8 mouse cellular contexts compared by ENCODE assay signal in genomic region chr19:3326479-3327047, GRCm38 (mm10). TPM values are rescaled to one million over a fixed set of nuclear protein-coding genes. Genes with fewer than 3 reads are reported as not detected.
DNase-seq lines count a peak whose midpoint lies in the region; ATAC-seq and TF ChIP-seq lines count a peak whose summit lies in the region.

No protein-coding gene starts in this region.

- peak overlapping the region; percentile 86; the same call in 1 of the 2 replicates for H3K27ac ChIP-seq in forebrain, embryonic 10.5 days
- H3K27ac ChIP-seq in forebrain, embryonic 11.5 days (ENCODE audit: low read depth, low read length), result no peak overlapping the region
- H3K27ac ChIP-seq in embryonic facial prominence, embryonic 10.5 days (replicated peaks), result no peak overlapping the region
- H3K27ac ChIP-seq in intestine, postnatal 0 days (ENCODE audit: low read depth, low read length), result 0 out of 2 replicates have a peak overlapping the region, but pooled peaks have one; percentile 92
- no peak overlapping the region for H3K27ac ChIP-seq in lung, embryonic 15.5 days

- H3K27me3 ChIP-seq in forebrain, embryonic 10.5 days (ENCODE audit: poor library complexity, severe bottlenecking), result peaks cover 50% of the 10 kb centered on the region
- H3K27me3 ChIP-seq in forebrain, embryonic 11.5 days (ENCODE audit: control insufficient read depth, insufficient read depth, low read length), result peaks cover 19% of the 10 kb centered on the region
- peaks cover 60% of the 10 kb centered on the region for H3K27me3 ChIP-seq in embryonic facial prominence, embryonic 10.5 days (replicated peaks; ENCODE audit: low read depth, poor library complexity, severe bottlenecking)
- no peaks in the 10 kb centered on the region for H3K27me3 ChIP-seq in intestine, postnatal 0 days (replicated peaks; ENCODE audit: control insufficient read depth, insufficient read depth, low read length)
- no peaks in the 10 kb centered on the region for H3K27me3 ChIP-seq in lung, embryonic 15.5 days

- 88% methylated on average over 12 of the region's 12 CpGs for WGBS in forebrain, embryonic 10.5 days
- 82% methylated on average over 12 of the region's 12 CpGs for WGBS in forebrain, embryonic 11.5 days
- 84% methylated on average over 12 of the region's 12 CpGs for WGBS in embryonic facial prominence, embryonic 10.5 days
- WGBS in intestine, postnatal 0 days, result 72% methylated on average over 12 of the region's 12 CpGs
- WGBS in lung, embryonic 15.5 days, result 70% methylated on average over 12 of the region's 12 CpGs

- no peak for ATAC-seq in forebrain, embryonic 11.5 days (replicated peaks; ENCODE audit: low FRiP score)
- no peak for ATAC-seq in intestine, postnatal 0 days
- ATAC-seq in lung, embryonic 15.5 days (ENCODE audit: borderline replicate concordance, extremely low read depth, low FRiP score, low TSS enrichment), result no peak

- H3K9me3 ChIP-seq in forebrain, embryonic 10.5 days, result no peaks in the 10 kb centered on the region
- H3K9me3 ChIP-seq in forebrain, embryonic 11.5 days (ENCODE audit: control insufficient read depth, low read length), result no peaks in the 10 kb centered on the region
- H3K9me3 ChIP-seq in embryonic facial prominence, embryonic 10.5 days, result no peaks in the 10 kb centered on the region
- no peaks in the 10 kb centered on the region for H3K9me3 ChIP-seq in intestine, postnatal 0 days (ENCODE audit: control insufficient read depth)
- no peaks in the 10 kb centered on the region for H3K9me3 ChIP-seq in lung, embryonic 15.5 days

- peaks cover 50% of the 10 kb centered on the region for H3K4me1 ChIP-seq in forebrain, embryonic 10.5 days
- H3K4me1 ChIP-seq in forebrain, embryonic 11.5 days (replicated peaks; ENCODE audit: control insufficient read depth, insufficient read depth, low read length), result peaks cover 20% of the 10 kb centered on the region; the same call in 1 of the 2 replicates
- H3K4me1 ChIP-seq in embryonic facial prominence, embryonic 10.5 days, result peaks cover 40% of the 10 kb centered on the region
- peaks cover 24% of the 10 kb centered on the region; the same call in 1 of the 2 replicates for H3K4me1 ChIP-seq in intestine, postnatal 0 days (replicated peaks; ENCODE audit: control insufficient read depth, insufficient read depth, low read length)
- H3K4me1 ChIP-seq in lung, embryonic 15.5 days, result peaks cover 38% of the 10 kb centered on the region

- no peak for TF ChIP-seq CTCF in intestine, postnatal 0 days (IDR thresholded peaks at IDR 0.05; ENCODE audit: low read depth)

- H3K4me2 ChIP-seq in forebrain, embryonic 11.5 days (ENCODE audit: low read depth, low read length, severe bottlenecking), result no peak overlapping the region
- H3K4me2 ChIP-seq in intestine, postnatal 0 days (replicated peaks; ENCODE audit: low read depth), result peak overlapping the region; percentile 94; the same call in 1 of the 2 replicates
- H3K4me2 ChIP-seq in lung, embryonic 15.5 days, result peak overlapping the region; percentile 99; the same call in 1 of the 2 replicates

- DNase-seq in forebrain, embryonic 10.5 days (ENCODE audit: extremely low spot score, low spot score), result no peak
- no peak for DNase-seq in forebrain, embryonic 11.5 days (ENCODE audit: low spot score)
- DNase-seq in embryonic facial prominence, embryonic 10.5 days (ENCODE audit: low spot score), result no peak
- DNase-seq in gastrocnemius, postnatal 4 days (ENCODE audit: low spot score in 2 of 2), result no peak
- DNase-seq in urinary bladder, adult 2 months (ENCODE audit: low spot score), result no peak
- DNase-seq in yolk sac, embryonic 10.5 days (ENCODE audit: low spot score), result no peak

- H3K4me3 ChIP-seq in forebrain, embryonic 10.5 days, result 0 out of 2 replicates have a peak overlapping the region, but pooled peaks have one; percentile 65
- H3K4me3 ChIP-seq in forebrain, embryonic 11.5 days (ENCODE audit: low read depth, low read length), result no peak overlapping the region
- H3K4me3 ChIP-seq in embryonic facial prominence, embryonic 10.5 days, result peak overlapping the region; percentile 61; the same call in 1 of the 2 replicates
- no peak overlapping the region; the same call in 1 of the 2 replicates for H3K4me3 ChIP-seq in intestine, postnatal 0 days (ENCODE audit: low read depth, low read length)
- H3K4me3 ChIP-seq in lung, embryonic 15.5 days, result no peak overlapping the region

- H3K9ac ChIP-seq in forebrain, embryonic 11.5 days (ENCODE audit: low read length), result no peak overlapping the region
- H3K9ac ChIP-seq in intestine, postnatal 0 days (ENCODE audit: low read depth, low read length), result no peak overlapping the region
- H3K9ac ChIP-seq in lung, embryonic 15.5 days, result no peak overlapping the region

- H3K36me3 ChIP-seq in forebrain, embryonic 10.5 days (replicated peaks), result no peaks in the 10 kb centered on the region
- H3K36me3 ChIP-seq in forebrain, embryonic 11.5 days (ENCODE audit: control insufficient read depth, insufficient read depth, low read length), result no peaks in the 10 kb centered on the region
- H3K36me3 ChIP-seq in embryonic facial prominence, embryonic 10.5 days (replicated peaks), result no peaks in the 10 kb centered on the region
- no peaks in the 10 kb centered on the region for H3K36me3 ChIP-seq in intestine, postnatal 0 days (ENCODE audit: control insufficient read depth, insufficient read depth)
- no peaks in the 10 kb centered on the region for H3K36me3 ChIP-seq in lung, embryonic 15.5 days

RNA-seq across cellular contexts. Expression of gene Cpt1a, which starts 4.4 kb away (rescaled TPM):
- polyA plus RNA-seq in forebrain, embryonic 10.5 days (2016; fragmentation: Nextera tagmentation; extraction: Ambion mirVana), result 5.5 and 6.0 TPM in 2 replicates
- polyA plus RNA-seq in forebrain, embryonic 11.5 days (2014; fragmentation: Nextera tagmentation; extraction: Ambion mirVana), result 10.0 and 10.4 TPM in 2 replicates
- 4.5 and 5.7 TPM in 2 replicates for polyA plus RNA-seq in embryonic facial prominence, embryonic 10.5 days (2016; fragmentation: Nextera tagmentation; extraction: Ambion mirVana)
- polyA plus RNA-seq in intestine, postnatal 0 days (2015; fragmentation: Nextera tagmentation; extraction: Ambion mirVana), result 104 and 105 TPM in 2 replicates
- polyA plus RNA-seq in lung, embryonic 15.5 days (2015; fragmentation: Nextera tagmentation; extraction: Ambion mirVana), result 20.9 and 21.6 TPM in 2 replicates
- total RNA-seq in gastrocnemius, postnatal 4 days (2021), result 10 to 100 TPM; 52.0 to 67.5 TPM
- 61.6 and 67.1 TPM in 2 replicates for polyA plus RNA-seq in urinary bladder, adult 2 months (2012; rRNA removed)

RNA-seq across cellular contexts. Expression of gene Ighmbp2, which starts 43.7 kb away (rescaled TPM):
- 11.4 and 11.5 TPM in 2 replicates for polyA plus RNA-seq in forebrain, embryonic 10.5 days (2016; fragmentation: Nextera tagmentation; extraction: Ambion mirVana)
- polyA plus RNA-seq in forebrain, embryonic 11.5 days (2014; fragmentation: Nextera tagmentation; extraction: Ambion mirVana), result 9.4 and 10.1 TPM in 2 replicates
- polyA plus RNA-seq in embryonic facial prominence, embryonic 10.5 days (2016; fragmentation: Nextera tagmentation; extraction: Ambion mirVana), result 12.3 and 13.8 TPM in 2 replicates
- 3.2 and 3.7 TPM in 2 replicates for polyA plus RNA-seq in intestine, postnatal 0 days (2015; fragmentation: Nextera tagmentation; extraction: Ambion mirVana)
- polyA plus RNA-seq in lung, embryonic 15.5 days (2015; fragmentation: Nextera tagmentation; extraction: Ambion mirVana), result 10.2 and 10.9 TPM in 2 replicates
- 1 to 10 TPM; 5.9 to 6.1 TPM for total RNA-seq in gastrocnemius, postnatal 4 days (2021)
- polyA plus RNA-seq in urinary bladder, adult 2 months (2012; rRNA removed), result 5.8 and 7.0 TPM in 2 replicates

RNA-seq across cellular contexts. Expression of gene Mrpl21, which starts 43.9 kb away (rescaled TPM):
- polyA plus RNA-seq in forebrain, embryonic 10.5 days (2016; fragmentation: Nextera tagmentation; extraction: Ambion mirVana), result 137 and 145 TPM in 2 replicates
- polyA plus RNA-seq in forebrain, embryonic 11.5 days (2014; fragmentation: Nextera tagmentation; extraction: Ambion mirVana), result 122 and 131 TPM in 2 replicates
- 143 and 148 TPM in 2 replicates for polyA plus RNA-seq in embryonic facial prominence, embryonic 10.5 days (2016; fragmentation: Nextera tagmentation; extraction: Ambion mirVana)
- 69.1 and 75.1 TPM in 2 replicates for polyA plus RNA-seq in intestine, postnatal 0 days (2015; fragmentation: Nextera tagmentation; extraction: Ambion mirVana)
- 113 and 119 TPM in 2 replicates for polyA plus RNA-seq in lung, embryonic 15.5 days (2015; fragmentation: Nextera tagmentation; extraction: Ambion mirVana)
- 10 to 100 TPM; 63.7 to 67.5 TPM for total RNA-seq in gastrocnemius, postnatal 4 days (2021)
- polyA plus RNA-seq in urinary bladder, adult 2 months (2012; rRNA removed), result 43.3 and 55.7 TPM in 2 replicates

Comparison
In these comparisons a context has a peak if more than half of its experiments do, and no peak if none do; other contexts are left out.
1. H3K27ac ChIP-seq: peak in forebrain, embryonic 10.5 days (single experiment) and intestine, postnatal 0 days (single experiment); none in forebrain, embryonic 11.5 days (single experiment), embryonic facial prominence, embryonic 10.5 days (single experiment) and lung, embryonic 15.5 days (single experiment).
2. H3K4me3 ChIP-seq: peak in forebrain, embryonic 10.5 days (single experiment) and embryonic facial prominence, embryonic 10.5 days (single experiment); none in forebrain, embryonic 11.5 days (single experiment), intestine, postnatal 0 days (single experiment) and lung, embryonic 15.5 days (single experiment).